Comparison of ENCODE assay signal across 9 mouse cellular contexts in the genomic region with DNA sequence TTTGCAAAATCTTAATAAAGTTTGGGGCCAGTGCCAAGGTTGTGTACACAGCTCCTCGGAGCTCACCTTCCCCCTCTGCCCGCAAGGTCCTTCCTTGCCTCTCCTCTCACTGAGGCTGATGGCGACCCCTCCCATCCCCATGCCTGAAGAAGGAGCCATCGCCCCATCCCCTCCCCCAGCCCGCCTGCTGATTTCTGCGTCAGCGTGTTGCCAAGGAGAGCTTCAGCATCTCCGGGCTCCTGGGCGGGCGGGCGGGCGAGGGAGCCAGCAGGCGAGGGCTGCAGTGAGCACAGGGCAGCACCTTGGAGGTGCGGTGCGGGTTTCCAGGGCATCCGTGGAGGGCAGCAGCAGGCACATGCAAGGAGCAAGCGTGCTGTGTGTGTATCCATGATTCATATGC. TPM values are rescaled to one million over a fixed set of nuclear protein-coding genes. Genes with fewer than 3 reads are reported as not detected.
DNase-seq lines count a peak whose midpoint lies in the region; ATAC-seq and TF ChIP-seq lines count a peak whose summit lies in the region.
"Had no signal": no experiment of that assay in that cellular context is flagged by ENCODE, and none has a peak within 500 bp of the region (broad histone marks: within the 10 kb centered on the region; RNA-seq: fewer than 3 reads in every experiment).

No protein-coding gene starts in this region.

- H3K4me2 ChIP-seq in lung, embryonic 16.5 days (ENCODE audit: low read depth, low read length) = peak overlapping the region; percentile 39; the same call in 1 of the 2 replicates
- H3K4me2 ChIP-seq in intestine, embryonic 15.5 days (replicated peaks) = peak overlapping the region; percentile 54
- H3K4me2 ChIP-seq in neural tube, embryonic 15.5 days = peak overlapping the region; percentile 51

- no peak for TF ChIP-seq POLR2A in cerebellum, adult 2 months (IDR thresholded peaks at IDR 0.05; ENCODE audit: borderline replicate concordance, insufficient read depth, low read length)

- H3K27ac ChIP-seq in cerebellum, adult 2 months (ENCODE audit: insufficient read depth, low read length) = no peak overlapping the region
- H3K27ac ChIP-seq in lung, embryonic 16.5 days (ENCODE audit: low read length) = no peak overlapping the region
- no peak overlapping the region for H3K27ac ChIP-seq in intestine, embryonic 15.5 days
- peak overlapping the region; percentile 28; the same call in 1 of the 2 replicates for H3K27ac ChIP-seq in neural tube, embryonic 15.5 days (replicated peaks)
- H3K27ac ChIP-seq: macrophage had no signal

- H3K9me3 ChIP-seq in lung, embryonic 16.5 days (ENCODE audit: control insufficient read depth, low read length) = no peaks in the 10 kb centered on the region
- no peaks in the 10 kb centered on the region for H3K9me3 ChIP-seq in intestine, embryonic 15.5 days
- H3K9me3 ChIP-seq in neural tube, embryonic 15.5 days (replicated peaks) = no peaks in the 10 kb centered on the region

- DNase-seq in cerebellum, adult 2 months = peak; percentile 28 to 32
- DNase-seq in cerebellum, postnatal 4 days (ENCODE audit: low spot score in 2 of 2) = no peak
- DNase-seq in lung, postnatal 36 days = no peak
- no peak for DNase-seq in urinary bladder, postnatal 4 days (ENCODE audit: low spot score in 2 of 2)
- no peak for DNase-seq in adrenal gland, postnatal 25 days

- H3K9ac ChIP-seq in lung, embryonic 16.5 days (ENCODE audit: low read length) = no peak overlapping the region
- H3K9ac ChIP-seq in intestine, embryonic 15.5 days = no peak overlapping the region
- H3K9ac ChIP-seq in neural tube, embryonic 15.5 days (replicated peaks) = no peak overlapping the region; the same call in 1 of the 2 replicates

- TF ChIP-seq CTCF in cerebellum, adult 2 months (IDR thresholded peaks at IDR 0.05; ENCODE audit: borderline replicate concordance, insufficient read depth, low read depth, low read length) = no peak

- 6% methylated on average over 17 of the region's 17 CpGs for WGBS in cerebellum, adult 2 months
- 7% methylated on average over 17 of the region's 17 CpGs for WGBS in lung, embryonic 16.5 days
- 3% methylated on average over 17 of the region's 17 CpGs for WGBS in intestine, embryonic 15.5 days
- WGBS in neural tube, embryonic 15.5 days = under 1% methylated on average over 17 of the region's 17 CpGs

- H3K4me1 ChIP-seq in cerebellum, adult 2 months (ENCODE audit: control insufficient read depth, insufficient read depth, low read length) = peaks cover 30% of the 10 kb centered on the region
- H3K4me1 ChIP-seq in lung, embryonic 16.5 days (replicated peaks; ENCODE audit: control insufficient read depth, insufficient read depth, low read length) = peaks cover 9% of the 10 kb centered on the region; the same call in 1 of the 2 replicates
- peaks cover 10% of the 10 kb centered on the region for H3K4me1 ChIP-seq in intestine, embryonic 15.5 days (replicated peaks)
- H3K4me1 ChIP-seq in neural tube, embryonic 15.5 days = peaks cover 41% of the 10 kb centered on the region

- 0 out of 2 replicates have a peak, but pooled peaks cover 3% of the 10 kb centered on the region for H3K36me3 ChIP-seq in lung, embryonic 16.5 days (ENCODE audit: control insufficient read depth, insufficient read depth, low read length)
- H3K36me3 ChIP-seq in intestine, embryonic 15.5 days = no peaks in the 10 kb centered on the region
- peaks cover 30% of the 10 kb centered on the region for H3K36me3 ChIP-seq in neural tube, embryonic 15.5 days

- no peak overlapping the region for H3K4me3 ChIP-seq in cerebellum, adult 2 months (replicated peaks; ENCODE audit: insufficient read depth, low read depth, low read length)
- H3K4me3 ChIP-seq in lung, embryonic 16.5 days (ENCODE audit: low read length) = peak overlapping the region; percentile 9; the same call in 1 of the 2 replicates
- H3K4me3 ChIP-seq in intestine, embryonic 15.5 days (replicated peaks) = 0 out of 2 replicates have a peak overlapping the region, but pooled peaks have one; percentile 10
- no peak overlapping the region; the same call in 1 of the 2 replicates for H3K4me3 ChIP-seq in neural tube, embryonic 15.5 days (replicated peaks)

- ATAC-seq in lung, embryonic 16.5 days (ENCODE audit: low read depth) = peak; percentile 44
- peak; percentile 41 for ATAC-seq in intestine, embryonic 15.5 days
- peak; percentile 20 for ATAC-seq in neural tube, embryonic 15.5 days (ENCODE audit: low FRiP score)

- H3K27me3 ChIP-seq in cerebellum, adult 2 months (ENCODE audit: control insufficient read depth, insufficient read depth, low read length) = no peaks in the 10 kb centered on the region
- no peaks in the 10 kb centered on the region for H3K27me3 ChIP-seq in lung, embryonic 16.5 days (ENCODE audit: control insufficient read depth, insufficient read depth, low read depth, low read length)
- no peaks in the 10 kb centered on the region for H3K27me3 ChIP-seq in intestine, embryonic 15.5 days (replicated peaks)
- no peaks in the 10 kb centered on the region for H3K27me3 ChIP-seq in neural tube, embryonic 15.5 days (replicated peaks)

RNA-seq across cellular contexts. Expression of gene Gnaz, which starts 28.4 kb away (rescaled TPM):
- polyA plus RNA-seq in cerebellum, adult 2 months (2012; rRNA removed) = 41.0 and 44.1 TPM in 2 replicates
- 1.9 and 2.1 TPM in 2 replicates for polyA plus RNA-seq in lung, embryonic 16.5 days (2015; fragmentation: Nextera tagmentation; extraction: Ambion mirVana)
- 3.5 and 3.6 TPM in 2 replicates for polyA plus RNA-seq in intestine, embryonic 15.5 days (2015; fragmentation: Nextera tagmentation; extraction: Ambion mirVana)
- polyA plus RNA-seq in neural tube, embryonic 15.5 days (2015; fragmentation: Nextera tagmentation; extraction: Ambion mirVana) = 70.2 and 87.5 TPM in 2 replicates
- total RNA-seq in adrenal gland, postnatal 25 days (2021) = 2.4 and 3.5 TPM in 2 replicates

RNA-seq across cellular contexts. Expression of gene Rsph14, which starts 37.0 kb away (rescaled TPM):
- polyA plus RNA-seq in cerebellum, adult 2 months (2012; rRNA removed) = 0.43 and 0.79 TPM in 2 replicates
- polyA plus RNA-seq in lung, embryonic 16.5 days (2015; fragmentation: Nextera tagmentation; extraction: Ambion mirVana) = 3.3 and 5.0 TPM in 2 replicates
- not detected in 2 replicates for polyA plus RNA-seq in intestine, embryonic 15.5 days (2015; fragmentation: Nextera tagmentation; extraction: Ambion mirVana)
- 0.46 and 0.58 TPM in 2 replicates for polyA plus RNA-seq in neural tube, embryonic 15.5 days (2015; fragmentation: Nextera tagmentation; extraction: Ambion mirVana)
- total RNA-seq in adrenal gland, postnatal 25 days (2021) = 0.52 TPM in 1 of 2 replicates, not detected in the other
- polyA plus RNA-seq: macrophage had no signal

RNA-seq across cellular contexts. Expression of gene Rab36, which starts 41.5 kb away (rescaled TPM):
- polyA plus RNA-seq in cerebellum, adult 2 months (2012; rRNA removed) = 20.4 and 21.2 TPM in 2 replicates
- 12.9 and 13.2 TPM in 2 replicates for polyA plus RNA-seq in lung, embryonic 16.5 days (2015; fragmentation: Nextera tagmentation; extraction: Ambion mirVana)
- polyA plus RNA-seq in intestine, embryonic 15.5 days (2015; fragmentation: Nextera tagmentation; extraction: Ambion mirVana) = 5.6 and 7.0 TPM in 2 replicates
- 16.7 and 17.4 TPM in 2 replicates for polyA plus RNA-seq in neural tube, embryonic 15.5 days (2015; fragmentation: Nextera tagmentation; extraction: Ambion mirVana)
- total RNA-seq in adrenal gland, postnatal 25 days (2021) = 14.8 and 21.8 TPM in 2 replicates

Comparison
In these comparisons a context has a peak if more than half of its experiments do, and no peak if none do; other contexts are left out.
1. DNase-seq: peak in cerebellum, adult 2 months (2 of 2); none in cerebellum, postnatal 4 days (0 of 2), lung, postnatal 36 days (single experiment), urinary bladder, postnatal 4 days (0 of 2) and adrenal gland, postnatal 25 days (single experiment).
2. H3K4me3 ChIP-seq: peak in lung, embryonic 16.5 days (single experiment) and intestine, embryonic 15.5 days (single experiment); none in cerebellum, adult 2 months (single experiment) and neural tube, embryonic 15.5 days (single experiment).
3. Peak in every context shown above with its lines, with median percentiles within 50 percentile points of each other: ATAC-seq and H3K4me2 ChIP-seq.